Mouse (Mus musculus) lung, postnatal 10 days (tissue): ENCODE results near the gene Nlrx1.

Experiments
- DNase-seq: peaks from one replicate; pipeline ENCODE4 v3.0.0; 2021

The Nlrx1 gene

GRCm38 (mm10) chr9:44233802-44234478, 34.5 kb downstream of the Nlrx1 start, which contains the start of gene Cbl:
Gene Cbl, minus strand, starts transcription at chr9:44234049.
- peak; percentile 99 for DNase-seq

- DNase-seq, result no peak
Observed at GRCm38 (mm10) chr9:44233021-44233801, 35.2 kb downstream of the Nlrx1 start.

- no peak for DNase-seq
Observed at GRCm38 (mm10) chr9:44231609-44232008, 36.8 kb downstream of the Nlrx1 start.

GRCm38 (mm10) chr9:44225993-44226392, 42.4 kb downstream of the Nlrx1 start:
- DNase-seq, result no peak

GRCm38 (mm10) chr9:44213538-44213937, 54.9 kb downstream of the Nlrx1 start:
- DNase-seq, result no peak

- DNase-seq, result no peak
Observed at GRCm38 (mm10) chr9:44212406-44212805, 56.0 kb downstream of the Nlrx1 start.

GRCm38 (mm10) chr9:44209416-44209815, 59.0 kb downstream of the Nlrx1 start:
- DNase-seq, result no peak

- no peak for DNase-seq
Observed at GRCm38 (mm10) chr9:44207840-44208239, 60.6 kb downstream of the Nlrx1 start.
